Mouse (Mus musculus) testis, adult 2 months (tissue): ENCODE measurements around the gene Dop1a.

Experiments
- CTCF ChIP-seq: fragments of 200-500 bp; IDR thresholded peaks from 2 replicates; pipeline ENCODE4 v1.5.1; 2012; ENCODE audit warnings: low read depth, mild to moderate bottlenecking, inconsistent platforms, low read length, moderate library complexity; ENCODE audit not compliant: control insufficient read depth, insufficient read depth, insufficient replicate concordance
- POLR2A ChIP-seq: fragments of 200-500 bp; IDR thresholded peaks from 2 replicates; pipeline ENCODE4 v1.6.1; 2012; ENCODE audit warnings: low read depth, mild to moderate bottlenecking, inconsistent platforms, low read length, moderate library complexity; ENCODE audit not compliant: control insufficient read depth

DNA sequence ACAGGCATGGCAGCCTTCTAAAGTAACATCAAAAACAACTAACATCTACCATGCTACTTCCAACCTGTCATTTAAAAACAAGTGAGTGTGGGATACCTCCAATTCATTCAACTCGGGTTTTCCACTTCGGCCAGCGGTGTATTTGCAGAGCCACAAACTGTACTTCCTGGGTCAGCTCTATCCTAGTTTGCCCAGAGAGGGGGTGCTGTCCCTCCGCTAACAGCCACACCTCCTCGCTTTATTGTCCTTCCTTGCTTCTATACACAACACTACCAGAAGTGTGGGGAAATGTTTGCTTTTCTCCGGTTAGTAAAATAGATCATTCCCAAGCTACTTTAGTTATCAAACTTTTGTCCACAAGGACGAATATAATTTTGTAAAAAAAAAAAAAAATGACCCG is 104.0 kb downstream of the Dop1a start:
- TF ChIP-seq POLR2A (no peak), CTCF (no peak)
